Mouse (Mus musculus) forebrain, embryonic 15.5 days (tissue): ENCODE measurements around the gene Zfp710. TPM values are rescaled to one million over a fixed set of nuclear protein-coding genes. Genes with fewer than 3 reads are reported as not detected.

Experiments used
- ATAC-seq: fragments of 200-750 bp; cut with Nextera tagmentation; replicated peaks from 2 replicates; pipeline ENCODE4 v1.8.0; 2017; ENCODE audit warnings: mild to moderate bottlenecking, moderate TSS enrichment, moderate library complexity
- H3K27ac ChIP-seq: fragments of 300-500 bp; sonication (generic); replicated peaks from 2 replicates; pipeline ENCODE4 v1.5.1; 2015; ENCODE audit warnings: mild to moderate bottlenecking, inconsistent platforms
- H3K27me3 ChIP-seq: fragments of 300-500 bp; sonication (generic); 2 replicates; pipeline ENCODE4 v1.6.1; 2015; ENCODE audit warnings: inconsistent platforms
- H3K36me3 ChIP-seq: fragments of 300-500 bp; sonication (generic); 2 replicates; pipeline ENCODE4 v1.6.1; 2015; ENCODE audit warnings: mild to moderate bottlenecking, inconsistent platforms
- H3K4me1 ChIP-seq: fragments of 300-500 bp; sonication (generic); 2 replicates; pipeline ENCODE4 v1.6.1; 2015; ENCODE audit warnings: inconsistent platforms
- H3K4me2 ChIP-seq: fragments of 300-500 bp; sonication (generic); replicated peaks from 2 replicates; pipeline ENCODE4 v1.6.1; 2015; ENCODE audit warnings: mild to moderate bottlenecking, inconsistent platforms
- H3K4me3 ChIP-seq: fragments of 300-500 bp; sonication (generic); 2 replicates; pipeline ENCODE4 v1.5.1; 2015; ENCODE audit warnings: mild to moderate bottlenecking, inconsistent platforms
- H3K9ac ChIP-seq: fragments of 300-500 bp; sonication (generic); replicated peaks from 2 replicates; pipeline ENCODE4 v1.6.1; 2015; ENCODE audit warnings: mild to moderate bottlenecking, inconsistent platforms
- H3K9me3 ChIP-seq: fragments of 300-500 bp; sonication (generic); 2 replicates; pipeline ENCODE4 v1.6.1; 2016; ENCODE audit warnings: inconsistent platforms
- WGBS: fragments of 180-500 bp; shearing (Covaris S2); methylation state at CpG from one replicate; pipeline ENCODE4 v1.1.7; 2015; ENCODE audit warnings: mixed read lengths; 5-methylcytosine and 5-hydroxymethylcytosine counted together
- polyA plus RNA-seq: library from polyadenylated mRNA; unstranded; fragments of >200 nt; fragmentation: Nextera tagmentation; extraction: Ambion mirVana; gene quantifications from 2 replicates; pipeline ENCODE4 v1.2.1, GENCODE M21; 2015

Gene Zfp710
- polyA plus RNA-seq, 1 experiment from 2014 or later: 21.1 TPM

DNA sequence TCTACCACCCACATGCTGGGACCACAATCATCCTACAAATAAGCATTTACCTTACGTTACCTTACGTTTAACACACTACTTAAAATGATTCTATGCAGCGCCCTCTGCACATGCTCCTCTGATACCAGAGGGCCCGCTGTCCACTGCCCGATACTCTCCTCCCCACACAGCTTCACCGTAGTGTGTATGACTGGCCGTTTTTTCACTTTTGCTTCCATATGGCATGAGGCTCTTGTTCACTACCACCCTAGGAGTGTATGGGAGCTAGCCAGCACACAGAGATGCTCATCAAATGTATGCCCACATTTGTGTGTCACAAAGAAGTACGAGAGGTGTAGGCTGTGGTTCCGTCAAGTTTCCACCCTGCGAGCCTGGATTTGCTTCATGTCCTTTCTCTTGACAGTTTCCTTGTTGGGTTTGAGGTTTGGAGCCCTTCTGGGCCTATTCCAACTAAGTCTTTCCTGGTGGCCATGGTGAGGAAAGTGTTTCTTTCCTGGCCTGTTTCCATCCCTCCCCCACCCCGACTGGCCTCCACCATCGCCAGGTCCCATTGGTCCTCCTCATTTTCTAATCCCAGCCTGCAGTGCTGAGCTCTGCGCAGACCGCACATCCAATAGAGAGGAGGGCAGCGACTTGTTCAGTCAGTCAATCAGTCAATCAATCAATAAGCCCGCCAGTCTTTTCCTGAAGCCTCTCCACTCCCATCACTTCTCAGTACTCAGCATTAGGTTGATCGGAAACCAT, 37.6 kb downstream of the Zfp710 start:
- Histone ChIP-seq H3K4me1 (peaks cover 36% of the 10 kb centered on the region), H3K27ac (no peak overlapping the region), H3K4me2 (no peak overlapping the region), H3K9me3 (no peaks in the 10 kb centered on the region), H3K36me3 (no peaks in the 10 kb centered on the region), H3K27me3 (no peaks in the 10 kb centered on the region), H3K4me3 (no peak overlapping the region), H3K9ac (no peak overlapping the region)
- ATAC-seq: no peak
- 87% methylated on average over 17 of the region's 17 CpGs for WGBS

DNA sequence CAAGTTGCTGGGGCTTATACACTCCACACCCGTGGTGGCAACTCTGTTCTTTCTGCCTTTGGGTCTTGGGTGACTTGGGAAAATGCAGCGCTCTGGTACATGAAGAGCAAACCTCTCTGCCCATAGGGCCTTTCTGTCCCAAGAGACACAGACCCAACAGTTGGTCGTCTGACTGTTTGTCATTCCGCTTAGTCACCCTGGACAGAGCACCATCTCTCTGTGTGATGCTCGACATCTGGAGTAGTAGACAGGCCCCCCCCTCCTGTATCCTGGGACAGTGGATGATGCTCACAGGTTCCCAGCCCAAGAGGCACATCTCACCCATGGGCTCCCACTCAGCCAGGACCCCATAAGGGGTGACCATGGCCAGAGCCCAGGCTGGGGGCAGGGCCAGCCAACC, 38.6 kb downstream of the Zfp710 start:
- Histone ChIP-seq H3K9ac (peak overlapping the region; percentile 10; the same call in 1 of the 2 replicates), H3K9me3 (no peaks in the 10 kb centered on the region), H3K4me2 (no peak overlapping the region; the same call in 1 of the 2 replicates), H3K4me1 (peaks cover 30% of the 10 kb centered on the region), H3K27me3 (no peaks in the 10 kb centered on the region), H3K36me3 (no peaks in the 10 kb centered on the region), H3K27ac (peak overlapping the region; percentile 31; the same call in 1 of the 2 replicates), H3K4me3 (no peak overlapping the region)
- ATAC-seq: no peak; the same call in 1 of the 2 replicates
- WGBS: 67% methylated on average over 5 of the region's 5 CpGs

DNA sequence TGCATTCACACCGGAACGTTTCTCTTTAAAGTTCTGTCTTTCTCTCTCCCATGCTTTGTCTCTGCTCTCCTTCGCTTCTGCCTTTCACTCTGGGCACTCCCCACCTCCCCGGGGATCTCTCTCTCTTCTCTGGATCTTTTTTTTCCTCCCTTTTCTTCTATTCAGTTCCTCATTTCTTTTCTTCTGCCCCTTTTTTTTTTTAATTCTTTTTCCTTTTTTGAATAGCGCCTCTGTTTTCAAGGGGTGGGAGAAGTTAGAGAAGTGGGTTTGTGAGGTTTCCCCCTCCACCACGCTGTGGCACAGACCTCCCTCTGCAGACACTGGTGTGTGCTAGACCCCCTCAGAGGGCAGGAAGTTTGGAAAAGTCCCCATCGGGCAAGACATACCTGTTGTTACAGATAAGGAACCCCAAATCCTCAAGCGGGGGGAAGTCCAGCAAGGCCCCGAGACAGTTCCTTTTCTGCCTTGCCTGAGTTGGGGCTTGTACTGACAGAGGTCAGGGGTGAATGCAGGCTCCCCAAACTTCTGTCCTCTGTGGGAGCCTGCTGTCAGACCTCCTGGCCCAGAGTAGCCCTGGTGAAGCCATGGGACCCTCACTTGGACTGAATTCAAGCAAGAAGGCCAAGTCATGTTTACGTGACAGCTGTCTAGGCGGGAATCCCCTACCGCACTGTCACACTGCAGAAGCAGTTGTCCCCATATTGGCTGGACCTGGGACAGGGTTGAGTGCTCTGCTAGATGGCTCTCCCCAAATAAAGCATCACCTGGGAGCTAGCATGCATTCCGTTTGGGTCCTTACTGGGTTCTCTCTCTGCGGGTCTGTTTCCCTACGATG, 39.5 kb downstream of the Zfp710 start:
- no peaks in the 10 kb centered on the region for H3K9me3 ChIP-seq
- H3K27me3 ChIP-seq: no peaks in the 10 kb centered on the region
- WGBS: 42% methylated on average over 15 of the region's 15 CpGs
- H3K27ac ChIP-seq: peak overlapping the region; percentile 31; the same call in 1 of the 2 replicates
- H3K4me3 ChIP-seq: no peak overlapping the region
- no peak overlapping the region; the same call in 1 of the 2 replicates for H3K4me2 ChIP-seq
- ATAC-seq: no peak
- H3K4me1 ChIP-seq: peaks cover 34% of the 10 kb centered on the region
- no peak overlapping the region for H3K9ac ChIP-seq
- no peaks in the 10 kb centered on the region for H3K36me3 ChIP-seq

DNA sequence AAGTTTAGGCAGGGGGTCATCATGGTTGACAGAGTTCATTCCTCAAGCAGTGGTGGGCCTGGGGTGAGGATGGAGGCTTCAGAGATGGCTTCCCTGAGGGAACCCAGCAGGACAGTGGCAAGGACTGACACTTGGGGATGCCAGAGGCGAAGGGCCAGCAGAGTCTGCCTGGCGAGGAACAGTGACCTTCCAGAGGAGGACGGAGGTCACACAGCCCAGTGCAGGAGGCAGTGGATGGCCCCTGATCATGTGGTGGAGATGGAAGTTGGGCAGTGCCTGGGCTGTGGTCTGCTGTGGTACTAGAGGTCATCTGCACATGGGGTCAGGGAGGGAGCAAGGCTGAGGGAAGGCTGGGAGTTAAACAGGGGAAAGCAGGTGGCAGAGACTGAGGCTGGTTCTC, 40.6 kb downstream of the Zfp710 start:
- WGBS: 88% methylated on average over 3 of the region's 3 CpGs
- peaks cover 45% of the 10 kb centered on the region for H3K4me1 ChIP-seq
- H3K27ac ChIP-seq: no peak overlapping the region
- no peak overlapping the region for H3K9ac ChIP-seq
- ATAC-seq: no peak
- H3K36me3 ChIP-seq: no peaks in the 10 kb centered on the region
- H3K4me2 ChIP-seq: no peak overlapping the region
- no peaks in the 10 kb centered on the region for H3K9me3 ChIP-seq
- no peaks in the 10 kb centered on the region for H3K27me3 ChIP-seq
- H3K4me3 ChIP-seq: no peak overlapping the region

DNA sequence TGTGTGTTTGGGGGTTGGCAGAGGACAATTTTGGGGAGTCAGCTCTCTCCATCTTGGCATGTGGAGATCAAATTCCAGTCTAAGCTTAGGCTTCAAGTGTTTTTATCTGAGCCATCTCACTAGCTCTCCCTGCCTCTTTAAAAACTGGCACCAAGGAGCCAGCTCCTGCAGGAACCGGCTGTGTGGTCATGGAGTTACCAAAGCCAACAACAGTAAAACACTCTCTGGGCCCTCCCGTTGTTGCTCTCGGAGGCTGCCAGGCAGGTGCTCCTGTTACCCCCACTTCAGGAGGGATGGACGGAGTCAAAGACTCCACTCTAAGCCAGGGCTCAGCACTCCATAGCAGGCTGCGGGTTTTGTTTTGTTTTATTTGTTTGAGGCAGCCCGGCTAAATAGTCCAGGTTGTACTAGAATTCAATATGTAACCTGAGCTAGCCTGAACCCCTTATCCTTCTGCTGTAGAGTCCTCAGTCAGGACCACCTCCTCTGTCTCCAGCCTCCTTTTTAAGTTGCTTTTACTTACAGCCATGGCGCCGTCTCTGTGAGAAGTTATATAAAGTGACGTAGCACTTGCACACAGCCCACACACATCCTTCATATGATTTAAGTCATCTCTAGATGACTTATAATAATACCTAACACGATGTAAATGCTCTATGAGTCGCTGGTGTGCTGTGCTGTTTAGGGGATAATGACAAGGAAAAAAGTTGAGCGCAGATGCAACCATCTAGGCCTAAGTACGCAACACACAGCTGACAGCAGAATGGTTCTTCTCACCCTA, 42.3 kb downstream of the Zfp710 start:
- Histone ChIP-seq H3K4me3 (no peak overlapping the region), H3K4me2 (no peak overlapping the region), H3K27me3 (no peaks in the 10 kb centered on the region), H3K36me3 (no peaks in the 10 kb centered on the region), H3K9ac (no peak overlapping the region), H3K9me3 (no peaks in the 10 kb centered on the region), H3K27ac (no peak overlapping the region), H3K4me1 (peaks cover 49% of the 10 kb centered on the region)
- 68% methylated on average over 13 of the region's 13 CpGs for WGBS
- ATAC-seq: no peak

DNA sequence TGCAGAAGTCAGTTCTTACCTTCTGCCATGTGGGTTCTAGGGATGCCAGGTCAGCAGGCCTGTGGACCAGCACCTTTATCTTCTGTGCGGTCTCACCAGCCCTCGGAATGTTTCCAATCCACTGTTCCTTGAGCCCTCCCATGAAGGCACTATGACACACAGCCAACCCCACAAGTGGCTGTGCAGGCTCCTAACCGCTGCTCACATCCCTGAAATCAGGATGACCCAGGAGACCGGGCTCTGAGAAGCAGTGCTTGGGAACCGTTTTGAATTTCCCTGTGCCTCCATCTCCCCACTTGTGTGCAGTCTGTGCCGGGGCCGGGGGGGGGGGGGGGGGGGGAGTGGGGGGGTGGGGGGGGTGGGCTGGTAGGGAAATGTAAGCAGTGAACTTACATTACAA, 43.7 kb downstream of the Zfp710 start:
- H3K27ac ChIP-seq: no peak overlapping the region
- no peak overlapping the region for H3K9ac ChIP-seq
- no peaks in the 10 kb centered on the region for H3K27me3 ChIP-seq
- no peaks in the 10 kb centered on the region for H3K36me3 ChIP-seq
- ATAC-seq: no peak
- H3K4me3 ChIP-seq: no peak overlapping the region
- no peaks in the 10 kb centered on the region for H3K9me3 ChIP-seq
- 43% methylated on average over 6 of the region's 7 CpGs for WGBS
- H3K4me2 ChIP-seq: no peak overlapping the region
- peaks cover 48% of the 10 kb centered on the region for H3K4me1 ChIP-seq

DNA sequence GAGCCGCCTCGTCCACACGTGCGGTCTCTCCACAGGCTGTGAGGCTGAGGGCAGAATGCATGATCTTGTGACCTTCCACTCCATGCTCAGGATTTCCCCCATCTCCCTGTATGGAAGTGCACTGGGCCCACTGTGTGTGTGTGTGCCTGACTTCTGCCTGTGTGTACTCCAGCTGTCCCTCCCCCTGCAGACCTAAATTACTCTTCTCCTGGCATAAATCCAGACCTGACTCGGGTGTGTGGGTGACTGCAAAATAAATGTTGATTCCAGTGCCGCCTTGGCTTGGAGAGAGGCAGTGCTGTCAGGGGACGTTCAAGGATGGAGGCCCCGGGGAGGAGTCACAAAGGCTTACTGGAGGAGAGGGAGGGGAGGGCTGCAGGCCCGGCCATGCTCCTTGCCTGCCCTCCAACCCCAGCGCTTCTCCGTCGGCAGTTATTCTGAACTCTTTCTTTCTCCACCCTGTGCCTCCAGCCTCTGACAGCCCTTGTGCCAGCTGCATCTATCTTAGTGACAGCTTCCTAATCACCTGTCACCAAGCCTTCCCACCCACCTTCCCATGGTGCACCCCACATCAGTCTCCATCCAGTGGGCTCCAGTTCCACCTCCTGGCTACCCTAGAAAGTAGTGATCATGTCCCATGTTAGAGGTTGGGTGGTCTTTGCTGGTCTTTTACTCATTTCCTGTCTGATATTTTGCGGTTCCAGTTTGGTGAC, 45.2 kb downstream of the Zfp710 start:
- 14% methylated on average over 13 of the region's 13 CpGs for WGBS
- Histone ChIP-seq H3K27ac (peak overlapping the region; percentile 59), H3K4me2 (no peak overlapping the region; the same call in 1 of the 2 replicates)

DNA sequence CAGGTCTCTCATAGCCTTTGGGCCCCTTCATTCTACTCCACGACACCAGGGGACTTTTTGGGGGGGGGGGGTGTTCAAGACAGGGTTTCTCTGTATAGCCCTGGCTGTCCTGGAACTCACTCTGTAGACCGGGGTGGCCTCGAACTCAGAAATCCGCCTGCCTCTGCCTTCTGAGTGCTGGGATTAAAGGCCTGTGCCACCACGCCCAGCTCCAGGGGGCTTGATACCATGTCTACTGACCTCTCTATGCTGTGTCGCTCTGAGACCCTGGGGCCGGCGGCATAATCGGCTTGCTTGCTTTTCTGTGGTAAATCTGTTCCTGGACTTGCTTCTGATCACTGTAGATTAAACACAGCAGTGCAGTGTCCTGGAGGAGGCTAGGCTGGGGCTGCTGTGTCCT, 46.6 kb downstream of the Zfp710 start:
- Histone ChIP-seq H3K9ac (no peak overlapping the region), H3K9me3 (no peaks in the 10 kb centered on the region), H3K27ac (no peak overlapping the region), H3K4me3 (no peak overlapping the region), H3K4me2 (no peak overlapping the region), H3K27me3 (no peaks in the 10 kb centered on the region), H3K36me3 (no peaks in the 10 kb centered on the region), H3K4me1 (peaks cover 63% of the 10 kb centered on the region)
- 91% methylated on average over 9 of the region's 9 CpGs for WGBS
- ATAC-seq: no peak

More for the DNA sequence above, 45.2 kb downstream of the Zfp710 start:
- Histone ChIP-seq H3K9ac (no peak overlapping the region), H3K9me3 (no peaks in the 10 kb centered on the region), H3K27me3 (no peaks in the 10 kb centered on the region), H3K4me3 (no peak overlapping the region), H3K4me1 (peaks cover 49% of the 10 kb centered on the region), H3K36me3 (no peaks in the 10 kb centered on the region)
- peak; percentile 66 for ATAC-seq

DNA sequence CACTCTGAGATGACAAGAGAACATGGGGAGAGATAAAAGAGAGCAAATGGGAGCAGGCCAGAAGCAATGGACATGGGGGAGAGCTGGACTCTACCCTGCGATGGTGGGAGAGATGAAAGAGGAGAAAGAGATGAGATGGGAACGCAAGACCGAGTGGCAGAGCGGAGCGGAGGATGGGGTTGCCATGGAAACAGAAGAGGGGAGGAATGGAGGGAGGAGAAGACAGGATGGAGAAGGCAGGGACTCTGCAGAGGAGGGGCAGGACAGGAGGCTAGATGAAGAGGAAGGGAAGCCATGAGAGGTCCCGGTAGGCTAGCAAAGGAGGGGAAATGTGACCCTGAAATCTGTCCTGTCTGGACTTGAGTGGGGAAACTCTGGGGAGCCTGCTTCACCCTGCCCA, 47.7 kb downstream of the Zfp710 start:
- Histone ChIP-seq H3K4me3 (no peak overlapping the region), H3K9me3 (no peaks in the 10 kb centered on the region), H3K9ac (no peak overlapping the region), H3K27me3 (no peaks in the 10 kb centered on the region), H3K36me3 (no peaks in the 10 kb centered on the region), H3K4me1 (peaks cover 74% of the 10 kb centered on the region), H3K4me2 (no peak overlapping the region; the same call in 1 of the 2 replicates), H3K27ac (no peak overlapping the region; the same call in 1 of the 2 replicates)
- peak; percentile 42 for ATAC-seq
- WGBS: 27% methylated on average over 6 of the region's 6 CpGs

DNA sequence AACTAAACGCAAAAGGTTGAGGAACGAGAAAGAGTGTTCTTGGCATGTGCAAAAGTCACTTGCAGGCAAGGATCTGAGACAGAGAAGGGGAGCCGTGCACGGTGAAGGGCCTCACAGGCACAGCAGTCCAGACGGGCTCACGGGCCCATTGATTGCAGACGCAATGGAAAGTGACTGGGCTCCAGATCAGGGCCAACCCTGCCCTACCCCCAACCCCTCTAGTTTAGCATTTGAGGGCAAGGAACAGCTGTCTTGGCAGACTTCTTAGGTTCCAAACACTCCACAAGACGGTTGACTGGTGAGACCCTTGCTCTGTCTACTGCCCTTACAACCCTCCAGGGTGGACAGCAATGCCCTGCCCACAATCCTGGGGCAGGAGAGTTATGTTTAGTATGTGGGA, 48.9 kb downstream of the Zfp710 start:
- ATAC-seq: no peak
- H3K4me2 ChIP-seq: no peak overlapping the region
- H3K9ac ChIP-seq: no peak overlapping the region
- H3K36me3 ChIP-seq: no peaks in the 10 kb centered on the region
- no peak overlapping the region for H3K27ac ChIP-seq
- 82% methylated on average over 8 of the region's 8 CpGs for WGBS
- H3K9me3 ChIP-seq: no peaks in the 10 kb centered on the region
- H3K27me3 ChIP-seq: no peaks in the 10 kb centered on the region
- peaks cover 71% of the 10 kb centered on the region for H3K4me1 ChIP-seq
- no peak overlapping the region for H3K4me3 ChIP-seq

DNA sequence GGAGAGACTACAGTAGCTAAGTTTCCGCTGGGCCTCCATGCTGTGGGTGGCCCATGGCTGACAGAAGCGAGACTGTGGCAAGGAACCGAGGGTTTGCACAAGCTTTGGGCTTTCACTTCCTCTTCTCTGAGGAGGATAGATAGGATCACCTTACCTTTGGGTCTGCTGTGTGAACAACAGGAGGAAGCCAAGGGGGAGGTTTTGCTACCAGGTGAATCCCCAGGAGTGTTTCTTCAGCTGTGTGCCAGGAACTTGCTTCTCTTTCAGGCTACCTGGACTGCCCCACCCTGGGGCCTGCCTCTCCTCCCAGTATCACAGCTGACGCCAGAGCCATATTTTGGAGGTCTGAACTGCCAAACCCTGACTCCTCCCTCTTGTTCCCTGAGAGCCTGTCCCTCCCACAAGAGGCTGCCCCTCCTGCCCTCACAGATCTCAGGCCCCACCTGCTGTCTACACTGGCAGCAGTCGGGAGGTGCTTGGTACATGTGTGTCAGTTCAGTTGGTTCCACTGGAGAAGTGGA, 50.4 kb downstream of the Zfp710 start:
- Histone ChIP-seq H3K27ac (peak overlapping the region; percentile 71; the same call in 1 of the 2 replicates), H3K4me2 (no peak overlapping the region), H3K4me3 (no peak overlapping the region), H3K4me1 (peaks cover 64% of the 10 kb centered on the region), H3K36me3 (no peaks in the 10 kb centered on the region), H3K9me3 (no peaks in the 10 kb centered on the region), H3K9ac (no peak overlapping the region), H3K27me3 (no peaks in the 10 kb centered on the region)
- 40% methylated on average over 5 of the region's 5 CpGs for WGBS
- ATAC-seq: no peak
